Comparison of ENCODE assay signal across 27 mouse cellular contexts in the genomic region with DNA sequence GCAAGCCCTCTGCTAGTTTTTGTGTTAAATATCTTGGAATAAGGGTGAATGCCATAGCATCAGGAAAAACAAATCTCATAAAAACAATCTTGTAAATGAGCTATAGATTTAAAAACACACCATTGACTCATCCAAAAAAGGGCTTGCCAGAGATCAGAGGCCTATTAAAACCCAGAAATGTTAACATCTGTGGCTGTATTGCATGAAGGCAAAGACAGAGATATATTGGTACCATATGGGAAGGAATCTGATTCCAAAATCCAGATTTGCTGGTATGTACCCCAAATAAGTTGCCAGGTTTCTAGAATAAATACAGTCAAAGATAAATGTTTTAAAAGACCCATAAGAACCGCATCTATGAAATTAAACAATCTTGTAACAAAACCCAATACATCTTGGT.
"Had no signal": no experiment of that assay in that cellular context is flagged by ENCODE, and none has a peak within 500 bp of the region (broad histone marks: within the 10 kb centered on the region; RNA-seq: fewer than 3 reads in every experiment).

No protein-coding gene starts in this region.

- H3K9me3 ChIP-seq: heart, embryonic 13.5 days; heart, embryonic 15.5 days; hindbrain, embryonic 13.5 days; hindbrain, embryonic 15.5 days; kidney, embryonic 15.5 days; limb, embryonic 12.5 days; limb, embryonic 15.5 days; liver, embryonic 12.5 days had no signal

- H3K4me1 ChIP-seq: heart, embryonic 13.5 days; heart, embryonic 15.5 days; hindbrain, embryonic 13.5 days; hindbrain, embryonic 15.5 days; kidney, embryonic 15.5 days; limb, embryonic 12.5 days; limb, embryonic 15.5 days; liver, embryonic 12.5 days had no signal

- H3K36me3 ChIP-seq: heart, embryonic 13.5 days; heart, embryonic 15.5 days; hindbrain, embryonic 13.5 days; hindbrain, embryonic 15.5 days; kidney, embryonic 15.5 days; limb, embryonic 12.5 days; limb, embryonic 15.5 days; liver, embryonic 12.5 days had no signal

- H3K4me3 ChIP-seq: heart, adult 2 months; heart, embryonic 13.5 days; heart, embryonic 15.5 days; hindbrain, embryonic 13.5 days; hindbrain, embryonic 15.5 days; kidney, embryonic 15.5 days; limb, embryonic 12.5 days; limb, embryonic 15.5 days; liver, embryonic 12.5 days had no signal

- ATAC-seq: hindbrain, postnatal 0 days; intestine, embryonic 16.5 days; liver, embryonic 12.5 days had no signal

- H3K27ac ChIP-seq: heart, adult 2 months; heart, embryonic 13.5 days; heart, embryonic 15.5 days; hindbrain, embryonic 13.5 days; hindbrain, embryonic 15.5 days; hindbrain, postnatal 0 days; kidney, embryonic 15.5 days; kidney, postnatal 0 days; limb, embryonic 12.5 days; limb, embryonic 15.5 days; liver, embryonic 12.5 days; liver, embryonic 14.5 days had no signal

- H3K27me3 ChIP-seq: heart, embryonic 13.5 days; heart, embryonic 15.5 days; hindbrain, embryonic 13.5 days; hindbrain, embryonic 15.5 days; kidney, embryonic 15.5 days; limb, embryonic 12.5 days; limb, embryonic 15.5 days; liver, embryonic 12.5 days had no signal

- H3K9ac ChIP-seq: heart, embryonic 13.5 days; heart, embryonic 15.5 days; hindbrain, embryonic 13.5 days; hindbrain, embryonic 15.5 days; kidney, embryonic 15.5 days; limb, embryonic 12.5 days; limb, embryonic 15.5 days; liver, embryonic 12.5 days; liver, embryonic 14.5 days had no signal

- H3K4me2 ChIP-seq: heart, embryonic 11.5 days; heart, embryonic 13.5 days; heart, embryonic 15.5 days; hindbrain, embryonic 13.5 days; hindbrain, embryonic 15.5 days; kidney, embryonic 15.5 days; limb, embryonic 12.5 days; limb, embryonic 15.5 days; liver, embryonic 12.5 days had no signal

- DNase-seq: gastrocnemius, postnatal 14 days; gastrocnemius, postnatal 36 days; heart, adult 11 months; heart, adult 2 months; heart, postnatal 14 days; heart, postnatal 36 days; kidney, adult 11 months; kidney, adult 2 months; kidney, adult 9 months; kidney, postnatal 14 days; kidney, postnatal 36 days; layer of hippocampus, adult 9-11 months; layer of hippocampus, postnatal 36 days; left cerebral cortex, postnatal 4 days had no signal
